Mouse (Mus musculus) neural tube, embryonic 12.5 days (tissue): Measurements from ENCODE around the gene Sv2b. TPM values are rescaled to one million over a fixed set of nuclear protein-coding genes. Genes with fewer than 3 reads are reported as not detected.

ENCODE experiments used
- ATAC-seq: fragments of 200-750 bp; cut with Nextera tagmentation; 2 replicates; pipeline ENCODE4 v1.8.0; 2017; ENCODE audit warnings: low read depth, mild to moderate bottlenecking, moderate TSS enrichment, moderate library complexity; ENCODE audit not compliant: low FRiP score
- H3K27ac ChIP-seq: fragments of 300-500 bp; sonication (generic); 2 replicates; pipeline ENCODE4 v1.5.1; 2016
- H3K27me3 ChIP-seq: fragments of 300-500 bp; sonication (generic); replicated peaks from 2 replicates; pipeline ENCODE4 v1.6.1; 2016; ENCODE audit warnings: mild to moderate bottlenecking
- H3K36me3 ChIP-seq: fragments of 300-500 bp; sonication (generic); 2 replicates; pipeline ENCODE4 v1.6.1; 2016; ENCODE audit warnings: mild to moderate bottlenecking
- H3K4me1 ChIP-seq: fragments of 300-500 bp; sonication (generic); 2 replicates; pipeline ENCODE4 v1.6.1; 2016
- H3K4me2 ChIP-seq: fragments of 300-500 bp; sonication (generic); replicated peaks from 2 replicates; pipeline ENCODE4 v1.6.1; 2016; ENCODE audit warnings: mild to moderate bottlenecking
- H3K4me3 ChIP-seq: fragments of 300-500 bp; sonication (generic); 2 replicates; pipeline ENCODE4 v1.5.1; 2016
- H3K9ac ChIP-seq: fragments of 300-500 bp; sonication (generic); 2 replicates; pipeline ENCODE4 v1.6.1; 2016; ENCODE audit warnings: mild to moderate bottlenecking
- H3K9me3 ChIP-seq: fragments of 300-500 bp; sonication (generic); 2 replicates; pipeline ENCODE4 v1.6.1; 2016; ENCODE audit warnings: mild to moderate bottlenecking
- WGBS: fragments of 180-500 bp; shearing (Covaris S2); methylation state at CpG from one replicate; pipeline ENCODE4 v1.1.7; 2016; 5-methylcytosine and 5-hydroxymethylcytosine counted together
- polyA plus RNA-seq: library from polyadenylated mRNA; unstranded; fragments of >200 nt; fragmentation: Nextera tagmentation; extraction: Ambion mirVana; gene quantifications from 2 replicates; pipeline ENCODE4 v1.2.1, GENCODE M21; 2016

Gene Sv2b
- polyA plus RNA-seq, 1 experiment from 2014 or later = 7.3 TPM

DNA sequence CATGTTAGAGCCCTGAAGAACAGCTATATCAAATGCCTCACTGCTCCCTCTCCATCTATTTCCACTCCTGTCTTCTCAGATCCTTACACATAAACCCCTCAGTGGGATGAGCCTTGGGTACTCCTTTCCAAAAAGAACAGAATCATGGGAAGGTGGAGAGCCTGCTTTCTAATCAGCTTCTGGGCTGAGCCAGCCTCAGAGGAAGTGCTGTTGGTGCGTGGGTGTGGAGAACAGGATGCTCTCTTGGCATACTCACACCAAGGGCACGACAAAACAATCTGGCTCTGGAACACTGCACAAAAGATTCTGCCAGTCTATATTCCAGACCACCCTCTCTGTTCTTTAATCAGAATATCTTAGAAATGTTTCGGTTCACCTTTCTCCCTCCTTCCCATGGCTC is 26.1 kb downstream of the Sv2b start:
- H3K36me3 ChIP-seq = no peaks in the 10 kb centered on the region
- WGBS = 85% methylated on average over 3 of the region's 3 CpGs
- H3K4me1 ChIP-seq = no peaks in the 10 kb centered on the region
- H3K9ac ChIP-seq = no peak overlapping the region
- H3K27ac ChIP-seq = no peak overlapping the region
- no peaks in the 10 kb centered on the region for H3K27me3 ChIP-seq
- no peaks in the 10 kb centered on the region for H3K9me3 ChIP-seq
- ATAC-seq = no peak
- H3K4me3 ChIP-seq = no peak overlapping the region
- no peak overlapping the region for H3K4me2 ChIP-seq

DNA sequence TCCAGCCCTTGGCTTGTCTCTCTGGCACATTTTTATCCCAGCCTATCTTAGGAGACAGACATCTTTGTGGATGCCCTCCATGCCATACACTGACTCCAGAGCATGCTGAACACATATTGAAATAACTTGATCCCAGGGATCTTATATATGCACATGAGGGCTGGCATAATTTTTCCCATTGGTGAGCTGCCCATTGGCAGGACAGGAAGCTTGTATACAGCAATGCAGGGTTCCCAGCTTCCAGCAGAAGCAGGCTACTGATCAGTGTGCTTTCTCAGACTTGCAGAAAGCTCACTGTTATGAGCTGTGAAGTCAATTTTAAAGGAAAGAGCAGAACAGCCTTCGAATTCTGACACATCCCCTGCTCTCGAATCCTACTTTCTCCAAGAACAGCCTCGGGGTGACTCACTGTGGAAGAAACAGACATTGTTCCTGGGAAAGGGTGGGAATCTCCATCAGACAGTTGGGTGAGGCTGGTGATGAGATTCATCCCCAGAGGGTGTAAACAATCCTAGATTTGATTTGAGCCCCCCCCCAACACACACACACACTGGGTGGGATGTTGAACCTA is 26.9 kb downstream of the Sv2b start:
- Histone ChIP-seq H3K4me3 (no peak overlapping the region), H3K27me3 (no peaks in the 10 kb centered on the region), H3K9me3 (no peaks in the 10 kb centered on the region), H3K4me2 (no peak overlapping the region), H3K4me1 (peaks cover 4% of the 10 kb centered on the region; the same call in 1 of the 2 replicates), H3K27ac (no peak overlapping the region), H3K9ac (no peak overlapping the region), H3K36me3 (no peaks in the 10 kb centered on the region)
- ATAC-seq = no peak
- 75% methylated on average over 3 of the region's 3 CpGs for WGBS

DNA sequence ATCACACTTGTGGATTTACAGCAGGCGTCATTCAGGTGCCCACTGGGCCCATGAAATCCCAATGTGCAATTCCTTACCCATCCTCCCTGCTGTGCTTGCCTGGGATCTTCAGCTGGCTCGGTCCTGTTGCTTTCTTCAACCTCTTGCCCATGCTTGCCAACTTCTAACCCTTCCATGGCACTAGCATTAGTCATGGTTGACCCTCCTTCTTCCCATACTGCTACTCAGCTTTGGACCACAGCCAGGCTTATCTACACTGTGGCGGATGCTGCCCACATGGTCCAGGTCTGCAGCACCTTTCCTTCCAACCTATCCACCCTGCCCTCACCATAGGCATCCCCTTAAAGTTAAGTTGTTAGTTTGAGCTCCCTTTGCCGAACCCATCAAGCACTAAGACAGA is 28.0 kb downstream of the Sv2b start:
- WGBS = 80% methylated on average over 4 of the region's 4 CpGs

DNA sequence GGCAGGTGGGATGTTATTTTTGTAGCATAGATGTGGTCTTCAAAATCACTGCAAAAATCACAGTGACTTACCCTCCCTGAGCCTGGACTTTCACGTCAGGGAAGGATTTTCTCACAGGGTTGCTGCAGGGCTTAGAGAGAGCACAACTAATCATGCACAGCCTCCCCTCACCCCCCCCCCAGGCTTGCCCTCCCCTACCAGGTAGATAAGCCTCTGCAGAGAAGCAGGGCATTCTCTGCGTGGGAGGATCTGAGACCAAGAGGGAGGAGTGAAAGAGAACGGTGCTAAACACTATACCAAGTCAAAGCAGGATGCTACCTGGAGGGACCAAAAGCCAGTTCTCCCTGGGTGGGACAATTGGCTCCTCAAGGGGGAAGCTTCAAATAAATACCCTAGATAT is 31.2 kb downstream of the Sv2b start:
- Histone ChIP-seq H3K36me3 (no peaks in the 10 kb centered on the region), H3K4me1 (peaks cover 4% of the 10 kb centered on the region; the same call in 1 of the 2 replicates), H3K27me3 (no peaks in the 10 kb centered on the region), H3K4me2 (no peak overlapping the region), H3K9ac (no peak overlapping the region), H3K4me3 (no peak overlapping the region), H3K9me3 (no peaks in the 10 kb centered on the region), H3K27ac (no peak overlapping the region)
- WGBS = 29% methylated on average over 3 of the region's 3 CpGs
- ATAC-seq = no peak

More for the DNA sequence above, 28.0 kb downstream of the Sv2b start:
- H3K4me3 ChIP-seq = no peak overlapping the region
- peaks cover 4% of the 10 kb centered on the region; the same call in 1 of the 2 replicates for H3K4me1 ChIP-seq
- H3K27ac ChIP-seq = no peak overlapping the region
- H3K4me2 ChIP-seq = no peak overlapping the region
- no peaks in the 10 kb centered on the region for H3K27me3 ChIP-seq
- no peaks in the 10 kb centered on the region for H3K36me3 ChIP-seq
- no peaks in the 10 kb centered on the region for H3K9me3 ChIP-seq
- no peak for ATAC-seq
- no peak overlapping the region for H3K9ac ChIP-seq

DNA sequence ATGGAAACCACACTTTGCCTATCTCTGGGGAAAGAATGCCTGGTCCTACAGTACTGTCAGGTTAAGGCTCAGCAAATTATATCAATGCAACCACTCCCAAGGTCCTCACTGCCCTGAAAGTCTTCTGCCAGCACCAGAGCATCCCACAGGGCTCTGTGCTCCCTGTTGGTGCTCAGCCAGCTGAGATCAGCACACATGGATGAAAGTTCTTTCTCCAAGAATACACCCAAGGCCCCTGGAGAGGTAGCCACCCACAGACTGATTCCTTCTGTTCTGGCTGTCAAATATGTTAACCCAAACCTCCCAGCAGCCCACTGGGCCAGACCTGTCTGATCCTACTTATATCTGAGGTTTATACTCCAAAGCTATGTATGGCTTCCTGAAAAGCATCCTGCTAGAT is 32.3 kb downstream of the Sv2b start:
- H3K36me3 ChIP-seq = no peaks in the 10 kb centered on the region

DNA sequence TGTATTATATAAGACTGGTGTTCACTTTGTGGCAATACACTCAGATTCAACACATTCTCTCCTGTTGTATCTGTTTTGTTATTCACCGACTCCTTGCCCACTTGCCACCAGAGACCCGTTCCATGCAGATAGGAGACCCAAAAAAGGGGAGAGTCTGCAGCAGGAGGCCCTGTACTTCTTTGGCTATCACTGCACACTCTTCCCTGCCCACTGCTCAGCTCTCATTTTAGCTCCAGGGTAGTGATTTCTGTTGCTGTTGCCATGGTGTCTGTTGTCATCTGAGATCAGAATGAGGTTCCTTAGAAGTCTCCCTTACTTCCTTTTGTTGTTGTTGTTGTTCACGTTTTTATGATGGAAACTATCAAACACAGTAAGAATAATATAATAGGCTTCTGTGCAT is 34.5 kb downstream of the Sv2b start:
- 63% methylated on average over 3 of the region's 3 CpGs for WGBS
- Histone ChIP-seq H3K4me1 (peaks cover 4% of the 10 kb centered on the region; the same call in 1 of the 2 replicates), H3K9me3 (no peaks in the 10 kb centered on the region), H3K27ac (no peak overlapping the region), H3K9ac (no peak overlapping the region), H3K36me3 (no peaks in the 10 kb centered on the region), H3K4me2 (no peak overlapping the region), H3K4me3 (no peak overlapping the region), H3K27me3 (no peaks in the 10 kb centered on the region)
- no peak for ATAC-seq

More for the DNA sequence above, 32.3 kb downstream of the Sv2b start:
- H3K4me3 ChIP-seq = no peak overlapping the region
- no peak overlapping the region for H3K9ac ChIP-seq
- no peak overlapping the region for H3K4me2 ChIP-seq
- H3K27ac ChIP-seq = no peak overlapping the region
- no peaks in the 10 kb centered on the region for H3K9me3 ChIP-seq
- peaks cover 4% of the 10 kb centered on the region; the same call in 1 of the 2 replicates for H3K4me1 ChIP-seq
- ATAC-seq = no peak
- no peaks in the 10 kb centered on the region for H3K27me3 ChIP-seq

DNA sequence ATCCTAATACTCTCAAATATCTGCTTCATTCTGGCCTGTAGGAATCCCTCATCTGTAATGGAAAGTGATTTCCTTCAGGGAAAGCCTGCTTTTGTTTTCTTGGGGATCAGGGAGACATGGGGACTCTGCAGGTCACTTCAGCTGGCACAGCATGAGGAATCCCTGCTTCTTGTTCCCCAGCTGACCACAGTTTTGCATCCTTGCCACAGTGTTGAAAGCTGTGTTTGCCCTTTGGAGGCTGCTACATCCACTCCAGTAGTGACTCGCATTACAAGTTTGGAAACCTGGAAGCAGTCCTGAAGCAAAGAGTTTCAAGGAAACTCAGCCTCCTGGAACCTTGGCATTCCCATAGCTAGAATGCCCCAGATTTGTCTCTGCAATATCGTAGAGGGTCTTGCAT is 35.4 kb downstream of the Sv2b start:
- no peaks in the 10 kb centered on the region for H3K9me3 ChIP-seq
- no peak overlapping the region for H3K4me2 ChIP-seq
- H3K27me3 ChIP-seq = no peaks in the 10 kb centered on the region
- no peak overlapping the region for H3K4me3 ChIP-seq
- no peak overlapping the region for H3K27ac ChIP-seq
- no peak for ATAC-seq
- 83% methylated on average over 2 of the region's 2 CpGs for WGBS
- H3K4me1 ChIP-seq = peaks cover 4% of the 10 kb centered on the region; the same call in 1 of the 2 replicates
- H3K9ac ChIP-seq = no peak overlapping the region
- no peaks in the 10 kb centered on the region for H3K36me3 ChIP-seq

DNA sequence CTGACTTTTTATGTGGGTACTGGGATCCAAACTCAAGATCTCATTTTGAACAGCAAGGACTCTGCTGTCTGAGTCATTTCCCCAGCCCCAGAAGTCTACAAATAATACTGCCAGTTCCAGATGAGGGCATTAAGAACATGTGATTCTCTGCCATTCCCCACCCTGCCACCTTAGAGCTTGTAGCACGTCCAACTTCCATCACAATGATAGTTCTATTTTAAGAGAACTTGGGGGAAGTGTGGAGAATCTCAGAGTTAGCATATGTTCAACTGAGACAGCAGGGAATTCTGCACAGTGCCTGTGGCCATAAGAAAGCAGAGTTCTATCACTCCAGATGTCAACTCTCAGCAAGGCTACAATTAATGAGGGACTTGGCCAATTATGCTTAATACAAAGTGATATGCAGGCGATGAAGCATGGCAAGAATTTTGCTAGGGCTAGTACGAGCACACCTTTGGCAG is 37.1 kb downstream of the Sv2b start:
- Histone ChIP-seq H3K27me3 (no peaks in the 10 kb centered on the region), H3K4me2 (no peak overlapping the region), H3K27ac (no peak overlapping the region), H3K4me3 (no peak overlapping the region), H3K9ac (no peak overlapping the region), H3K36me3 (no peaks in the 10 kb centered on the region), H3K9me3 (no peaks in the 10 kb centered on the region), H3K4me1 (no peaks in the 10 kb centered on the region)
- 66% methylated on average over 3 of the region's 3 CpGs for WGBS
- no peak for ATAC-seq

DNA sequence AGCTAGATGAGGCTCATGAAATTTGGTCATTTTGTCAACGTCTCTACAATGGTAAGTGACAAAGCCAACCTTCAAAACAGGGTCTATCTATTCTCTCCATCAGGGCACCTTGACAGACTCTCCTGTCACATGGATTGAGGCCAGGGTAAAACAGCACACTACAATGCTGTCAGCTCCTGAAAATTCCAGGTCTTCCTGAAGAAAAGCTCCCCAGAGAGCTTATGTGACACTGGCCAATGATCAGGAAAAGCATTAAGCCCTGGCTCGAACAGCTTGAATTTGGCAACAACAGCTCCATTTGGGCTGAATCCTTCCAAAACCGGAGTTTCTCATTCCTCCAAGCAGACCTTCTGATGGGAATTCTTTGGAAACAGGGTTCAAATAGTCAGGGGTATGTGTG is 37.8 kb downstream of the Sv2b start:
- Histone ChIP-seq H3K9ac (no peak overlapping the region), H3K4me2 (no peak overlapping the region), H3K36me3 (no peaks in the 10 kb centered on the region), H3K27ac (no peak overlapping the region), H3K9me3 (no peaks in the 10 kb centered on the region), H3K27me3 (no peaks in the 10 kb centered on the region), H3K4me1 (no peaks in the 10 kb centered on the region), H3K4me3 (no peak overlapping the region)
- no peak for ATAC-seq
- WGBS = 91% methylated on average over 3 of the region's 3 CpGs

DNA sequence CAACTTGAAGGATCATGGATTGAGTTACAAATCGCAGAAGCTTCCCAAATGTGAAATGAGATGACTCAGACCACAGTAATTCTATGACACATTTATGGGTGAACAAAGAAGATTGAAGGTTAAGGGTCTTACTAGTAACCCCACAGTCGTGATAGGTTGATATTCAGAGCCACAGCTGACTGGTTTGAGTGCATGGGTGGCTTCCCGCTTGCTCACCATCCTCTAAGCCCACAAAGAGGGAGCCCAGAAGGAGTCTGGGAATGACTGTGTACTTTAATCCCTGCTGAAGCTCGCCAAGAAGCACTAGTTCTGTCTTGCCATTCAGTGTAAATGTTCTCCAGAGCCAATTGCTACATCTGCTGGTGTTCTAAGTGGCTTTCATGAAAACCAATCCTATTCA is 41.8 kb downstream of the Sv2b start:
- no peaks in the 10 kb centered on the region for H3K4me1 ChIP-seq
- no peak overlapping the region for H3K4me2 ChIP-seq
- H3K4me3 ChIP-seq = no peak overlapping the region
- H3K36me3 ChIP-seq = no peaks in the 10 kb centered on the region
- no peaks in the 10 kb centered on the region for H3K27me3 ChIP-seq
- H3K27ac ChIP-seq = no peak overlapping the region
- no peaks in the 10 kb centered on the region for H3K9me3 ChIP-seq
- 76% methylated on average over 4 of the region's 4 CpGs for WGBS
- no peak overlapping the region for H3K9ac ChIP-seq
- no peak for ATAC-seq

DNA sequence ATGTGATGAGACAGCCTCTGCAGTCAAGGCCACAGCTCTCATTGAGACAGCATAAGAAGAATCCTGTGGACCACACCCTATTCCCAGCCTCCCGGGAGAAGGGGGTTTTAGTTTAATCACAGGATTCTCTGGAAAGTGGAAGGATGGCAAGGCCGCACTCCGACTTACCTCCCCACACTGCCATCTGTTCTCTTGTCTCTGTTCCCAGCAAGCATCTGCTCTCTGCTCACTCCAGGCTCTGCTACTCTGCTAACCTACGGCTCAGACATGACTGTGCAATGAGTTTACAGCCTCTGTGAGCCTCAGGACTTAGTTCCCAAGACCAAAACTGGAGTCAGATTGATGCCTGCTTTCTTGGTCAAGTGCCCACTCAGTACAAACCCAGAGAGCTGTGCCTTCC is 43.8 kb downstream of the Sv2b start:
- no peaks in the 10 kb centered on the region for H3K4me1 ChIP-seq
- 71% methylated on average over 4 of the region's 4 CpGs for WGBS

DNA sequence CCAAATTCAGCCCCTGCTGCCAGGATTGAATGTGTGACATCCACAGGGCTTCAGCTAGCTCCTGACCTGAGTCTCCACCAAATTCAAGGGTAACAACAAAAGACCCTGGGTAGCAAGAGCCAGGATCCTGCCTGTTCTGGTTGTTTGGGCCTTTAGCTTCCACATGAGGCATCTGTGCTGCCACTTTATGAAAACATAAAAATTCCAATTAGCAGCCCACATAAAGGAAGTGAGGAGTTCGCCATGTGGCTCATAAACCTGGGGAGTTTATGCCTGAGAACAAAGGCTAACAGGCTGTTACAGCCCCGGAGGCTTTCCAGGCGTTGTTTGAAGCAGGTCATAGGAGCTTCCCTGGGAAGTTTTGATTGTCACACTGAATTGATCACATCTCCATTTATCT is 49.1 kb downstream of the Sv2b start:
- Histone ChIP-seq H3K9me3 (no peaks in the 10 kb centered on the region), H3K27me3 (no peaks in the 10 kb centered on the region), H3K4me2 (no peak overlapping the region), H3K36me3 (no peaks in the 10 kb centered on the region), H3K27ac (no peak overlapping the region), H3K4me3 (no peak overlapping the region), H3K4me1 (no peaks in the 10 kb centered on the region), H3K9ac (no peak overlapping the region)
- ATAC-seq = no peak
- WGBS = 21% methylated on average over 3 of the region's 3 CpGs

More for the DNA sequence above, 43.8 kb downstream of the Sv2b start:
- H3K27ac ChIP-seq = no peak overlapping the region
- H3K9me3 ChIP-seq = no peaks in the 10 kb centered on the region
- H3K9ac ChIP-seq = 0 out of 2 replicates have a peak overlapping the region, but pooled peaks have one; percentile 8
- no peak overlapping the region for H3K4me3 ChIP-seq
- no peak overlapping the region for H3K4me2 ChIP-seq
- no peaks in the 10 kb centered on the region for H3K27me3 ChIP-seq
- H3K36me3 ChIP-seq = no peaks in the 10 kb centered on the region
- ATAC-seq = no peak

DNA sequence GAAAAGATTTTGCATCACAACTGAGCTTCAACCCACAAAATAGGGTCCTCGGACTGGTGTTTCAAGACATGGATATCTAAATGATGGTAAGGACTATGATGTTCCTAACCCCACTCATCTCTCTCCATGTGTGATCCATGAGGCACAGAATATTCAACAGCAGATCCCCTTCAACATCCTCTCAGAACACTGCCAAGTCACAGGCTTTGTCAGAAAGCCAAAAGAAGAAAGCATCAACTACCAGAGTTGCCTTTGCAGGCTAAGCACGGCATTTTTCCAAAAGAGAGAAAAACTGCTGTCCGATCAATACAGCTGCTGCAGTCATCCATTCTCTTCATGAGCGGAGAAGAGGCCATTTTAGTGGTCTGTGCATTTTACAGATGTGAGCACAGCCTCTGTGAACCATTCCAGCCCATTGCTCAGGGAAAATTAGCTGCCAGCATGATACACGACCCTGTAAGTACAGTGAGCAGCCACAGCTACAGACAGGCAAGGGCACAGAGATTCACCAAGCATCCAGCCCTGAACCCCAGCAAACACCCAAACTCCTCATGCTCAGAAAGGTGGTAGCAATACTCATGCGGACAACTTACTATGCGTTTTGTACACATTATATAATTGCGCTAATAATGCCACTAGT is 55.3 kb downstream of the Sv2b start:
- WGBS = 85% methylated on average over 8 of the region's 8 CpGs
- Histone ChIP-seq H3K4me2 (no peak overlapping the region), H3K36me3 (no peaks in the 10 kb centered on the region), H3K27ac (no peak overlapping the region), H3K9ac (no peak overlapping the region), H3K9me3 (no peaks in the 10 kb centered on the region), H3K27me3 (no peaks in the 10 kb centered on the region), H3K4me3 (no peak overlapping the region), H3K4me1 (no peaks in the 10 kb centered on the region)
- no peak for ATAC-seq
